Mouse (Mus musculus): Measurements from ENCODE around the gene Nek8. TPM values are rescaled to one million over a fixed set of nuclear protein-coding genes. Genes with fewer than 3 reads are reported as not detected.

Nek8 gene
- polyA plus RNA-seq, 1 experiment, result 17.9 TPM

- no peak overlapping the region for H3K4me3 ChIP-seq (ENCODE audit: insufficient read depth, low read length)
- H3K4me1 ChIP-seq (ENCODE audit: control insufficient read depth, insufficient read depth, low read length), result 0 out of 2 replicates have a peak, but pooled peaks cover 5% of the 10 kb centered on the region
- no peak overlapping the region for H3K27ac ChIP-seq (ENCODE audit: insufficient read depth, low read length)
- no peak for TF ChIP-seq CTCF (IDR thresholded peaks at IDR 0.05; ENCODE audit: borderline replicate concordance, insufficient read depth, low read length)
- TF ChIP-seq POLR2A (IDR thresholded peaks at IDR 0.05; ENCODE audit: low read depth, low read length), result no peak
These were observed 22.7 kb downstream of the Nek8 start for GRCm38 (mm10) chr11:78153778-78154177.

- TF ChIP-seq CTCF (IDR thresholded peaks at IDR 0.05; ENCODE audit: borderline replicate concordance, insufficient read depth, low read length) (no peak), POLR2A (IDR thresholded peaks at IDR 0.05; ENCODE audit: low read depth, low read length) (no peak)
- no peak overlapping the region; the same call in 1 of the 2 replicates for H3K27ac ChIP-seq (ENCODE audit: insufficient read depth, low read length)
- H3K4me1 ChIP-seq (ENCODE audit: control insufficient read depth, insufficient read depth, low read length), result 0 out of 2 replicates have a peak, but pooled peaks cover 5% of the 10 kb centered on the region
- H3K4me3 ChIP-seq (ENCODE audit: insufficient read depth, low read length), result no peak overlapping the region
These were observed 23.9 kb downstream of the Nek8 start for GRCm38 (mm10) chr11:78152299-78153231.

DNA sequence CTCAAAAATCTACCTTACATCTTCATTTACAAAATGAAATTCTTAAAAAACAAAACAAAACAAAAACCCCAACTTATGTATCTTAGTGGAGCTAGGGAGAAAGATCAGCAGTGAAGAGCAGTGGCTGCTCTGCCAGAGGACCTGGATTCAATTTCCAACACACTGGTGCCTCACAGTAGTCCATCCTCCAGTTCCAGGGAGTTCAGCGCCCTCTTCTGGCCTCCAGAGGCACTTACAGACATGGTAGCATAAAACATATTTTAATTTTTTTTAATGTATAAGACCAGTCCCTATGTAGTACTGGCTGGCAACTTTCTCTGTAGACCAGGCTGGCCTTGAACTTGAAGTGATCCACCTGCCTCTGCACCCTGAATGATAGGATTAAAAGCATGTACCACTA, 25.3 kb downstream of the Nek8 start:
- H3K27ac ChIP-seq (ENCODE audit: insufficient read depth, low read length), result no peak overlapping the region
- 0 out of 2 replicates have a peak, but pooled peaks cover 9% of the 10 kb centered on the region for H3K4me1 ChIP-seq (ENCODE audit: control insufficient read depth, insufficient read depth, low read length)
- no peak overlapping the region for H3K4me3 ChIP-seq (ENCODE audit: insufficient read depth, low read length)
- TF ChIP-seq CTCF (IDR thresholded peaks at IDR 0.05; ENCODE audit: borderline replicate concordance, insufficient read depth, low read length) (peak; percentile 39; the same call in 1 of the 2 replicates), POLR2A (IDR thresholded peaks at IDR 0.05; ENCODE audit: low read depth, low read length) (no peak)

GRCm38 (mm10) chr11:78146707-78147543, 29.6 kb downstream of the Nek8 start:
- no peak for TF ChIP-seq CTCF (IDR thresholded peaks at IDR 0.05; ENCODE audit: borderline replicate concordance, insufficient read depth, low read length)
- TF ChIP-seq POLR2A (IDR thresholded peaks at IDR 0.05; ENCODE audit: low read depth, low read length), result no peak
- Histone ChIP-seq H3K27ac (ENCODE audit: insufficient read depth, low read length) (peak overlapping the region; percentile 28; the same call in 1 of the 2 replicates), H3K4me3 (ENCODE audit: insufficient read depth, low read length) (no peak overlapping the region), H3K4me1 (ENCODE audit: control insufficient read depth, insufficient read depth, low read length) (0 out of 2 replicates have a peak, but pooled peaks cover 4% of the 10 kb centered on the region)

DNA sequence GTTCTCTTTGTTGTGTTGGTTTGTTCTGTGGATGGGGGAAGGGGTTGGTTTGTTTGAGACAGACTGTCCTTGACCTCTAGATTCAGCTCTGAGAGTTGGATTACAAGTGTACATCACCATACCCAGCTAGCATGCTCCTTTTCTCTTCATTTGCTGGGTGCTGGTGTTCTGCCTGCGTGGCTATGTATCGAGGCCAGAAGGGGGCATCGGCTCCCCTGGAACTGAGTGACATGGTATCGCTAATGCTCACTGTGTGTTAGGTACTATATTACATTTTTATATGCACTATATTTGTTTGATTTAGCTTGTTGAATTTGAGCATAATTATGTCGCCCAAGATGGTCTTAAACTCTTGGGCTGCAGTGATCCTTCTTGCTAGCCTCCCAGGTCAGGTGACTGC, 30.3 kb downstream of the Nek8 start:
- TF ChIP-seq POLR2A (IDR thresholded peaks at IDR 0.05; ENCODE audit: low read depth, low read length) (no peak), CTCF (IDR thresholded peaks at IDR 0.05; ENCODE audit: borderline replicate concordance, insufficient read depth, low read length) (peak; percentile 26; the same call in 1 of the 2 replicates)
- H3K4me3 ChIP-seq (ENCODE audit: insufficient read depth, low read length), result no peak overlapping the region
- H3K27ac ChIP-seq (ENCODE audit: insufficient read depth, low read length), result no peak overlapping the region
- H3K4me1 ChIP-seq (ENCODE audit: control insufficient read depth, insufficient read depth, low read length), result 0 out of 2 replicates have a peak, but pooled peaks cover 4% of the 10 kb centered on the region

- H3K27ac ChIP-seq (ENCODE audit: insufficient read depth, low read length), result no peak overlapping the region
- TF ChIP-seq CTCF (IDR thresholded peaks at IDR 0.05; ENCODE audit: borderline replicate concordance, insufficient read depth, low read length) (no peak), POLR2A (IDR thresholded peaks at IDR 0.05; ENCODE audit: low read depth, low read length) (no peak)
- H3K4me3 ChIP-seq (ENCODE audit: insufficient read depth, low read length), result no peak overlapping the region
- H3K4me1 ChIP-seq (ENCODE audit: control insufficient read depth, insufficient read depth, low read length), result 0 out of 2 replicates have a peak, but pooled peaks cover 4% of the 10 kb centered on the region
These were observed 33.0 kb downstream of the Nek8 start for GRCm38 (mm10) chr11:78143520-78143919.

DNA sequence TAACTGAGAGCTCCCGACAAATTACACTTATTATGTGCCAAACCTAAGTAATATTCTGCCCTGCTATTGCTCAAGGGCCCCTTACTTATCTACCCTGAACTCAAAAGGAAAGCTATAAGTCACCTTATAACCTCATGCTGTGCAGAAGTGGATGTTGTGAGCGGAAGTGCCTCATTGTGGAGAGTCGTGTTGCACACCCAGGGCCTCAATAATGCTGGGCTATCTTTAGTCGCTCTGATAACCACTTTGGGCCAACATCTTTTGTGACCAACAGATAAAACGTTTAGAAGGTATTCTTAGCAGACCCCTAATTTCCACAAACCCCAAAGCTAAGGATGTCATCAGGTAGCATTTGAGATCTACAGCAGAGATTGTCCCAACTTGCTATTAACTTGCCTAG, 35.8 kb downstream of the Nek8 start:
- Histone ChIP-seq H3K4me3 (ENCODE audit: insufficient read depth, low read length) (no peak overlapping the region), H3K27ac (ENCODE audit: insufficient read depth, low read length) (no peak overlapping the region), H3K4me1 (ENCODE audit: control insufficient read depth, insufficient read depth, low read length) (no peaks in the 10 kb centered on the region)
- TF ChIP-seq CTCF (IDR thresholded peaks at IDR 0.05; ENCODE audit: borderline replicate concordance, insufficient read depth, low read length), result no peak
- no peak for TF ChIP-seq POLR2A (IDR thresholded peaks at IDR 0.05; ENCODE audit: low read depth, low read length)

DNA sequence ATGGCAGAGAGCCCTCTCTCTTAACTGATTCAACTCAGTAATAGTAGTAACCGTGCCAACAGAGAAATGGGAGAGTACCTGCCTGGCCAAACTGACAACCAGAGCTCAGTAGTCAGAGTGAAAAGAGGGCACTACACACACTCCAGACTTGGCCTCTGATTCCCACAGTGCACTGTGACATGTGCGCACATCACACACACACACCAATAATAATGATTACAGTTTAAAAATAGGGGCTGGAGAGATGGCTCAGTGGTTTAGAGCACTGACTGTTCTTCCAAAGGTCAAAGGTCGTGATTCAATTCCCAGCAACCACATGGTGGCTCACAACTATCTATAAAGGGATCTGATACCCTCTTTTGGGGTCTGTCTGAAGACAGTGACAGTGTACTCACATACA, 38.5 kb downstream of the Nek8 start:
- Histone ChIP-seq H3K27ac (ENCODE audit: insufficient read depth, low read length) (no peak overlapping the region), H3K4me1 (ENCODE audit: control insufficient read depth, insufficient read depth, low read length) (no peaks in the 10 kb centered on the region), H3K4me3 (ENCODE audit: insufficient read depth, low read length) (no peak overlapping the region)
- TF ChIP-seq CTCF (IDR thresholded peaks at IDR 0.05; ENCODE audit: borderline replicate concordance, insufficient read depth, low read length), result no peak
- TF ChIP-seq POLR2A (IDR thresholded peaks at IDR 0.05; ENCODE audit: low read depth, low read length), result no peak

- Histone ChIP-seq H3K27ac (ENCODE audit: insufficient read depth, low read length) (no peak overlapping the region), H3K4me1 (ENCODE audit: control insufficient read depth, insufficient read depth, low read length) (no peaks in the 10 kb centered on the region), H3K4me3 (ENCODE audit: insufficient read depth, low read length) (no peak overlapping the region)
- no peak for TF ChIP-seq POLR2A (IDR thresholded peaks at IDR 0.05; ENCODE audit: low read depth, low read length)
- TF ChIP-seq CTCF (IDR thresholded peaks at IDR 0.05; ENCODE audit: borderline replicate concordance, insufficient read depth, low read length), result no peak
These were observed 38.9 kb downstream of the Nek8 start for GRCm38 (mm10) chr11:78137584-78137983.

Data from embryonic fibroblast, embryonic 13.5 days (primary cell).